ENCODE assay signal across 25 mouse cellular contexts in genomic region chr12:65681826-65682225, GRCm38 (mm10).
"Had no signal": no experiment of that assay in that cellular context is flagged by ENCODE, and none has a peak within 500 bp of the region (broad histone marks: within the 10 kb centered on the region; RNA-seq: fewer than 3 reads in every experiment).

No protein-coding gene starts in this region.

- H3K9ac ChIP-seq: heart, embryonic 13.5 days; heart, embryonic 15.5 days; hindbrain, embryonic 13.5 days; hindbrain, embryonic 15.5 days; limb, embryonic 12.5 days; liver, embryonic 13.5 days had no signal

- ATAC-seq: hindbrain, postnatal 0 days; intestine, embryonic 16.5 days had no signal

- H3K27me3 ChIP-seq: heart, embryonic 13.5 days; heart, embryonic 15.5 days; hindbrain, embryonic 13.5 days; hindbrain, embryonic 15.5 days; limb, embryonic 12.5 days; liver, embryonic 13.5 days had no signal

- H3K4me3 ChIP-seq: heart, adult 2 months; heart, embryonic 13.5 days; heart, embryonic 15.5 days; hindbrain, embryonic 13.5 days; hindbrain, embryonic 15.5 days; layer of hippocampus, adult 2 months; left cerebral cortex, adult 2 months; limb, embryonic 10.5 days; limb, embryonic 12.5 days; liver, embryonic 13.5 days had no signal

- H3K9me3 ChIP-seq: heart, embryonic 13.5 days; heart, embryonic 15.5 days; hindbrain, embryonic 13.5 days; hindbrain, embryonic 15.5 days; limb, embryonic 10.5 days; limb, embryonic 12.5 days; liver, embryonic 13.5 days had no signal

- DNase-seq: gastrocnemius, postnatal 14 days; gastrocnemius, postnatal 36 days; heart, adult 11 months; heart, adult 2 months; heart, postnatal 14 days; heart, postnatal 36 days; kidney, adult 18-20 months; kidney, adult 8-10 months; kidney, postnatal 10 days; kidney, postnatal 25 days; kidney, postnatal 4 days; liver; liver, embryonic 13.5 days had no signal

- H3K27ac ChIP-seq: heart, adult 2 months; heart, embryonic 13.5 days; heart, embryonic 15.5 days; hindbrain, embryonic 13.5 days; hindbrain, embryonic 15.5 days; hindbrain, postnatal 0 days; layer of hippocampus, adult 2 months; left cerebral cortex, adult 2 months; limb, embryonic 10.5 days; limb, embryonic 12.5 days; liver, embryonic 13.5 days had no signal

- H3K4me2 ChIP-seq: heart, embryonic 11.5 days; heart, embryonic 13.5 days; heart, embryonic 15.5 days; hindbrain, embryonic 13.5 days; hindbrain, embryonic 15.5 days; limb, embryonic 12.5 days; liver, embryonic 11.5 days; liver, embryonic 13.5 days had no signal

- H3K36me3 ChIP-seq: heart, embryonic 13.5 days; heart, embryonic 15.5 days; hindbrain, embryonic 13.5 days; hindbrain, embryonic 15.5 days; limb, embryonic 10.5 days; limb, embryonic 12.5 days; liver, embryonic 13.5 days had no signal

- H3K4me1 ChIP-seq: heart, embryonic 13.5 days; heart, embryonic 15.5 days; hindbrain, embryonic 13.5 days; hindbrain, embryonic 15.5 days; limb, embryonic 10.5 days; limb, embryonic 12.5 days; liver, embryonic 13.5 days had no signal
